Mouse (Mus musculus): Measurements from ENCODE around the gene Nell2.
"Not testable (repeated sequence)": the region's sequence is repeated elsewhere in the genome, so short reads cannot be mapped to it uniquely, and the experiment has no call there.

Nell2 gene

GRCm38 (mm10) chr15:95527948-95528861 lies at the start of gene Nell2:
Gene Nell2 (minus strand): TSS chr15:95528559.
- no peak for DNase-seq

GRCm38 (mm10) chr15:95574661-95575060 lies 46.3 kb upstream of the Nell2 start:
- peak; percentile 13 for DNase-seq

GRCm38 (mm10) chr15:95569606-95570005 lies 41.2 kb upstream of the Nell2 start:
- DNase-seq, result no peak

- no peak for DNase-seq
Measured at GRCm38 (mm10) chr15:95565160-95565559, 36.8 kb upstream of the Nell2 start.

GRCm38 (mm10) chr15:95561303-95561702 lies 32.9 kb upstream of the Nell2 start:
- DNase-seq, result no peak

GRCm38 (mm10) chr15:95550011-95550410 lies 21.7 kb upstream of the Nell2 start:
- DNase-seq, result no peak

- no peak for DNase-seq
Measured at GRCm38 (mm10) chr15:95542632-95543031, 14.3 kb upstream of the Nell2 start.

- no peak for DNase-seq
Measured at GRCm38 (mm10) chr15:95536724-95537123, 8.4 kb upstream of the Nell2 start.

- DNase-seq, result no peak
Measured at GRCm38 (mm10) chr15:95536230-95536629, 7.9 kb upstream of the Nell2 start.

- no peak for DNase-seq
Measured at GRCm38 (mm10) chr15:95534644-95535043, 6.3 kb upstream of the Nell2 start.

- no peak for DNase-seq
Measured at GRCm38 (mm10) chr15:95527461-95527947, 855 bp downstream of the Nell2 start.

- DNase-seq, result no peak
Measured at GRCm38 (mm10) chr15:95526626-95527411, 1.5 kb downstream of the Nell2 start.

- no peak for DNase-seq
Measured at GRCm38 (mm10) chr15:95525997-95526396, 2.4 kb downstream of the Nell2 start.

- no peak for DNase-seq
Measured at GRCm38 (mm10) chr15:95518204-95518603, 10.2 kb downstream of the Nell2 start.

GRCm38 (mm10) chr15:95513306-95513705 lies 15.1 kb downstream of the Nell2 start:
- not testable (repeated sequence) for DNase-seq

GRCm38 (mm10) chr15:95495666-95496065 lies 32.7 kb downstream of the Nell2 start:
- DNase-seq, result no peak

GRCm38 (mm10) chr15:95495193-95495592 lies 33.2 kb downstream of the Nell2 start:
- no peak for DNase-seq

- DNase-seq, result no peak
Measured at GRCm38 (mm10) chr15:95492201-95492600, 36.2 kb downstream of the Nell2 start.

GRCm38 (mm10) chr15:95489174-95489573 lies 39.2 kb downstream of the Nell2 start:
- DNase-seq, result no peak

GRCm38 (mm10) chr15:95487961-95488360 lies 40.4 kb downstream of the Nell2 start:
- DNase-seq, result no peak

GRCm38 (mm10) chr15:95482002-95482401 lies 46.4 kb downstream of the Nell2 start:
- DNase-seq, result no peak

- no peak for DNase-seq
Measured at GRCm38 (mm10) chr15:95481585-95481984, 46.8 kb downstream of the Nell2 start.

- no peak for DNase-seq
Measured at GRCm38 (mm10) chr15:95476440-95476839, 51.9 kb downstream of the Nell2 start.

- no peak for DNase-seq
Measured at GRCm38 (mm10) chr15:95473976-95474375, 54.4 kb downstream of the Nell2 start.
